Mouse (Mus musculus) forebrain, embryonic 13.5 days (tissue): ENCODE data around the gene Guk1. TPM values are rescaled to one million over a fixed set of nuclear protein-coding genes. Genes with fewer than 3 reads are reported as not detected.

ENCODE experiments used
- ATAC-seq: fragments of 200-750 bp; cut with Nextera tagmentation; 2 replicates; pipeline ENCODE4 v1.8.0; 2017
- H3K27ac ChIP-seq: fragments of 300-500 bp; sonication (generic); 2 replicates; pipeline ENCODE4 v1.5.1; 2015; ENCODE audit warnings: inconsistent platforms, mild to moderate bottlenecking, moderate library complexity
- H3K27me3 ChIP-seq: fragments of 300-500 bp; sonication (generic); 2 replicates; pipeline ENCODE4 v1.6.1; 2015; ENCODE audit warnings: mild to moderate bottlenecking, inconsistent platforms
- H3K36me3 ChIP-seq: fragments of 300-500 bp; sonication (generic); 2 replicates; pipeline ENCODE4 v1.6.1; 2015; ENCODE audit warnings: mild to moderate bottlenecking, inconsistent platforms; ENCODE audit not compliant: poor library complexity, severe bottlenecking
- H3K4me1 ChIP-seq: fragments of 300-500 bp; sonication (generic); 2 replicates; pipeline ENCODE4 v1.6.1; 2015; ENCODE audit warnings: inconsistent platforms
- H3K4me2 ChIP-seq: fragments of 300-500 bp; sonication (generic); 2 replicates; pipeline ENCODE4 v1.6.1; 2015; ENCODE audit warnings: inconsistent platforms, mild to moderate bottlenecking, moderate library complexity
- H3K4me3 ChIP-seq: fragments of 300-500 bp; sonication (generic); 2 replicates; pipeline ENCODE4 v1.5.1; 2015; ENCODE audit warnings: mild to moderate bottlenecking, inconsistent platforms
- H3K9ac ChIP-seq: fragments of 300-500 bp; sonication (generic); 2 replicates; pipeline ENCODE4 v1.6.1; 2015; ENCODE audit warnings: mild to moderate bottlenecking, inconsistent platforms
- H3K9me3 ChIP-seq: fragments of 300-500 bp; sonication (generic); replicated peaks from 2 replicates; pipeline ENCODE4 v1.6.1; 2016; ENCODE audit warnings: inconsistent platforms
- WGBS: fragments of 180-500 bp; shearing (Covaris S2); methylation state at CpG from one replicate; pipeline ENCODE4 v1.1.7; 2015; 5-methylcytosine and 5-hydroxymethylcytosine counted together
- polyA plus RNA-seq: library from polyadenylated mRNA; unstranded; fragments of >200 nt; fragmentation: Nextera tagmentation; extraction: Ambion mirVana; gene quantifications from 2 replicates; pipeline ENCODE4 v1.2.1, GENCODE M21; 2015

Gene Guk1
- polyA plus RNA-seq, 1 experiment from 2014 or later: 127 TPM

DNA sequence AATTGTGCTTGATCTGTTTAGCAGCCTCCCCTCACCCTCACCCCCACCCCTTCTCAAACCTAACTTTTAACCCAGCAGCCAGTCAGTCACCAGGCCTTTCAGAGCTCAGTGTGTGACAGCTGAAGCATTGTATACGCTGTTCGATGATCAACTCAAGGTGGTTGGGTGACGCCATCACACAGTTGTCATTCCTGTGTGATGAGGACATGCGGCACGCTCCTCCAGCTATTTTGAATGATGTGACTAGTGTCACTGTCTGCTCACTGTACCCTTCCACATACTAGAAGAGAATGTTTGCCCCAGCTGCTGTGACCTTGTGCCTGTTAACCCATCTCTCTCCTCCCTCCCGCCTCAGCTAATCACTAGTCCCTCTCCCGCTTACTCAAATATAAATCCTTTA, 37.8 kb downstream of the Guk1 start:
- no peaks in the 10 kb centered on the region for H3K9me3 ChIP-seq
- H3K4me2 ChIP-seq: no peak overlapping the region
- H3K27ac ChIP-seq: no peak overlapping the region
- ATAC-seq: no peak
- no peak overlapping the region for H3K9ac ChIP-seq
- no peaks in the 10 kb centered on the region for H3K27me3 ChIP-seq
- 89% methylated on average over 7 of the region's 7 CpGs for WGBS
- no peak overlapping the region for H3K4me3 ChIP-seq
- peaks cover 30% of the 10 kb centered on the region for H3K36me3 ChIP-seq
- H3K4me1 ChIP-seq: no peaks in the 10 kb centered on the region

DNA sequence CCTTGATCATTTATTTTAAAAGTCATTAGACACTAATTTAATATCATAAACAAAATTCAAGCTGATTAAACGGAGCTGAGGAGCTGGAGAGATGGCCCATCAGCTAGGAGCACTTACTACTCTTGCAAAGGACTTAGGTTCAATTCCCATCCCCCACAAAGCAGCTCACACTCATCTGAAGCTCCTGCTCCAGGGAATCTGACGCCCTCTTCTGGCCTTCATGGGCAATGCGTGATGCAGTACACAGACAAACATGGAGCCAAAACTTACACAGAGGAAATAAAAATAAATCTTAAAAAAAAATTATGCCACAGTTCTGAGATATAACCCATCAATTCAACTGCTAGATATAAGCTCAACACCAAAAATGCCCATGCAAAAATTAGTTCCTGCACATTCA, 40.3 kb downstream of the Guk1 start:
- Histone ChIP-seq H3K4me1 (no peaks in the 10 kb centered on the region), H3K36me3 (peaks cover 7% of the 10 kb centered on the region; the same call in 1 of the 2 replicates), H3K27me3 (no peaks in the 10 kb centered on the region), H3K27ac (no peak overlapping the region), H3K4me2 (no peak overlapping the region), H3K4me3 (no peak overlapping the region), H3K9ac (no peak overlapping the region), H3K9me3 (no peaks in the 10 kb centered on the region)
- ATAC-seq: no peak
- WGBS: 22% methylated on average over 3 of the region's 3 CpGs

DNA sequence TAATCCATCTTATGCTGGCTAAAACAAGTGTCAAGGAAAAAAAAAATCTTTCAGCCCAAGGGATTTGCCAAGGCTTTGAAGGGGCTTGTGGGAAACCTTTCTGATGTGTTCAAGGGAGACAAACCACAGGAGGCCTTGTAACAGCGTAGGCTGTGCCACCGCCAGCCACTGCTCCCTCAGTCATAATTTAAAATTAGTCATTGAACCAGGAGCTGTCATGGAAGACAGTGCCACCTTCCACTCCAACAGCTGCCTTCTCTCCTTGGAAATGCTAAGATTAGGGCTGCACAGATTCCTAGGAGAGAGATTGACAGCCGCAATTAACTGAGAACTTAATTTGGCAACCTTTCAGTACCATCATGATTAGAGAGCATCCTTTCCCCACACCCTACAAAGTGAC, 42.7 kb downstream of the Guk1 start:
- no peak overlapping the region for H3K4me3 ChIP-seq
- 64% methylated on average over 3 of the region's 3 CpGs for WGBS
- no peak for ATAC-seq
- no peaks in the 10 kb centered on the region for H3K4me1 ChIP-seq
- no peaks in the 10 kb centered on the region for H3K36me3 ChIP-seq
- H3K27ac ChIP-seq: no peak overlapping the region
- H3K9me3 ChIP-seq: no peaks in the 10 kb centered on the region
- no peaks in the 10 kb centered on the region for H3K27me3 ChIP-seq
- no peak overlapping the region for H3K9ac ChIP-seq
- no peak overlapping the region for H3K4me2 ChIP-seq

DNA sequence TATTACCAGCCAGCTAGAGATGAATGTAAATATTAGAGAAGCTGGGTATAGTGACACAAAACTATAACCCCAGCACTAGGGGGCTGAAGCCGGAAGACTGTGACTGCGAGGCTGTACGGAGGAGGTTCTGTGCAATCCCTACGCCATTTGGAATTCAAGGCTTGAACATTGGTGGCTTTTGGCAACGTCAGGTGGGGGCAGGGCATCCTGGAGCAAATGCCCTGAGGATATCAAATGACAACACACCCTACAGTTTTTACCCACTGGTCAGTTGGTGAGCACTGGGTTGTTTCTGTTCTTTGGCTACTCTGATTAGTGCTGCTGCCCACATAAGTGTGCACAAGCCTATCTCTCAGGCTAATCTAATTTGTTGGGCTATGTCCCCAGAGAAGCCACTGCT, 49.0 kb downstream of the Guk1 start:
- ATAC-seq: no peak
- peaks cover 7% of the 10 kb centered on the region; the same call in 1 of the 2 replicates for H3K27me3 ChIP-seq
- no peak overlapping the region for H3K4me2 ChIP-seq
- H3K27ac ChIP-seq: no peak overlapping the region
- H3K4me1 ChIP-seq: 0 out of 2 replicates have a peak, but pooled peaks cover 4% of the 10 kb centered on the region
- 82% methylated on average over 5 of the region's 5 CpGs for WGBS
- no peaks in the 10 kb centered on the region for H3K9me3 ChIP-seq
- H3K9ac ChIP-seq: no peak overlapping the region
- H3K36me3 ChIP-seq: no peaks in the 10 kb centered on the region
- H3K4me3 ChIP-seq: no peak overlapping the region

DNA sequence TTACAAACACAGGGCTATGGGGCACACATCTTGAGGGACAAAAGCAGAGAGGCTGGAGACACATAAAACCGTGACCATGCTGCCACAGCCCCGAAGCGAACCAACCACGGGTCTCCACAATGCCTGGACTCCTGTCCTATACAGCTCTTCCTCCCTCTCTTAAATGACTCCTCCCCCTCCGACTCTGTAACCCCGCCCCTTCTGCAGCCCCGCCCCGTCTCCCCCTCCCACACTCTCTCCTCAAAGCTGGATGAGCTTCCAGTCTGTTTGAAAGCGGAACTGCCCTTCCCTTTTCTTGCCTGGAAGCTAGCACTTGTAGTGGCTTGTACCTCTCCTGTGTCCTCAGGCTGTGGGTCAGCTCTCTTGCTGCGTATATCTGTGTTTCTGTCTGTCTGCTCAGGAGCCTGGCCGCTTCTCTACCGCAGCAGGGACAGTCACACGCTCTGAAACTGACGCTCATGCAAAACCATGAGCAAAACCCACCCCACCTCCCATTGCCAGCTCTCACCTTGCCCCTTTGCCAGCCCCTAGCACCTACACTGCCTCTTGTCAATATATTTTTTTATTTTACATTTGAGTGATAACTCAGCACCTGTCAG, 50.1 kb downstream of the Guk1 start:
- no peak overlapping the region for H3K4me3 ChIP-seq
- peaks cover 18% of the 10 kb centered on the region for H3K27me3 ChIP-seq
- no peak overlapping the region for H3K9ac ChIP-seq
- ATAC-seq: no peak
- 14% methylated on average over 14 of the region's 14 CpGs for whole genome bisulfite sequencing
- H3K4me1 ChIP-seq: 0 out of 2 replicates have a peak, but pooled peaks cover 4% of the 10 kb centered on the region
- no peaks in the 10 kb centered on the region for H3K36me3 ChIP-seq
- H3K9me3 ChIP-seq: no peaks in the 10 kb centered on the region
- H3K4me2 ChIP-seq: peak overlapping the region; percentile 37
- H3K27ac ChIP-seq: no peak overlapping the region

DNA sequence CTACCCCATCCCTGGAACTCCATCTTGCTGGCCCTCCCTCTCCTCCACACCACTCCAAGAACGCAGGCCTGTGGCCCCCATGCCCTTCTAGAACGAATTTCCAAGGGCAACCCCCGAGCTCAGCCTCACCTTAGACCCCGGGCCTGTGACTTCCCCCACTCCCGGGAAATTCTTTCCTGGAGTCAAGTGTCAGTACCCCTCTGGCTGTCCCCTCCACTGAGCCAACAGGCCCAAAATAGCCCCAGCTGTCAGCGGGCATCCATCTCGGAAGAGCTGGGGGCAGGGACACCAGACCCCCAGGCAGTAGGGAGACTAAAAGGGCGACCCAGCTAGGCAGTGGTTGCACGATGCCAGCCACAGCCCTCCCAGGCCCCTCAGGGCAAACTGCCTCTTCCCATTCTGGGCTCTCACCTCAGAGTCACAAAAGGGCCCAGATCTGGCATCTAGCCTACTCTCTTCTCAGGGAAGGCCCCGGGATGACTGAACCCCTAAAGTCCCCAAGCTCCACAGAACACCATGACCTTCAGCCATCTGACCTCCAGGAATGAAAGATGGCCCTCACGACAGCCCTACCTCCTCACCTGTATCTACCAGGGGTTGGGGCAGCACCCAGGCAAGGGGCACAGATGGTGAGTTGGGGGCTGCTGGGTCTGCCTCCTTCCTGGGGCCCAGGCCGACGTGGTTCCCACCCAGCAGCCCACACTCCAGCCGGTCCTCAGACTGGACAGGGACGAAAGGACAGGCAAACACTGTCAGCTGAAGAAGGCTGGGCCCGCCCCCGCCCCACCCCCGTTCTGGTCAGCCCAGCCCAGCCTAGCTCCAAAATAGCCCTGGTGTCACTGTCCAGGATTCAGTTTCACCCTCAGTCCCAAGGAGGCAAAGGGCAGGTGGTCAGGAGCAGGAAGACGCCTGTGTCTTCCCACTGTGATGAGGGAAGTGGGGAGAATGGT, 53.2 kb downstream of the Guk1 start:
- H3K27ac ChIP-seq: no peak overlapping the region
- WGBS: 75% methylated on average over 19 of the region's 19 CpGs
- no peak for ATAC-seq
- no peak overlapping the region for H3K4me2 ChIP-seq
- H3K36me3 ChIP-seq: no peaks in the 10 kb centered on the region
- H3K9me3 ChIP-seq: no peaks in the 10 kb centered on the region
- peaks cover 17% of the 10 kb centered on the region for H3K4me1 ChIP-seq
- H3K9ac ChIP-seq: no peak overlapping the region
- H3K27me3 ChIP-seq: peaks cover 48% of the 10 kb centered on the region
- H3K4me3 ChIP-seq: no peak overlapping the region

DNA sequence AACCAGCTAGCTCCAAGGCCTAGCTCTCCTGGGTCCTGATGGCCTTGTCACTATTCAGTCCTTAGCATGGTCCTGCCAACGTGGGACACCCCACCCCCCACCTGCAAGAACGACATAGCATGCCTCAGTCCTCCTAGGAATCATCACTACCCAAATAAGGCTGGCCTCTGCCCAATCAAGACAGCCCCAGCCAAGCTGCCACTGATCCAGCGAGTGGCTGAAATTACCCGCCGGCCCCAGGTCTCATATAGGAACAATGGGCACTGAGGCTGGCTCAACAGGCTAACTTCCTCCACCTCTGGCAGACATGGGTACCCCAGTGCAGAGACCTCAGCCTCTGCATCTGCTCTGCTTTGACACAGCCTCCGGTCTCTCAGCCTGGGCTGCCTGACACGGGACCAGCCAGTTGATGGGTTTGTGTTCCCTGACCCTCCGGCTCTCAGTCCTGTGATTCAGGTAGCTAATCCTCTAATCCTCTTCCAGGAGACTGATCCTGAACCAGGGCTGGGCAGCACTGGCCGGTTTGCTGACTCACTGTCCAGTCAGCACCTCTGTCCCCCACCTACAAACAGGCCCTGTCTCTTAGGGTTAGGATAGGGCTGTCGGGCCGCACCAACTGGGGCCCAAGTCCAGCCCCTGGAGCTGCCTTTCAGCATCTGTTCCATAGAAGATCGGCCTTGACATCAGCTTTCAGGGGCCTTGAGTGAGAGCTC, 54.9 kb downstream of the Guk1 start:
- 47% methylated on average over 12 of the region's 12 CpGs for WGBS
- Histone ChIP-seq H3K9ac (no peak overlapping the region), H3K4me3 (no peak overlapping the region), H3K9me3 (no peaks in the 10 kb centered on the region), H3K4me1 (peaks cover 17% of the 10 kb centered on the region), H3K36me3 (no peaks in the 10 kb centered on the region), H3K27ac (no peak overlapping the region), H3K27me3 (peaks cover 65% of the 10 kb centered on the region), H3K4me2 (no peak overlapping the region)
- no peak for ATAC-seq

DNA sequence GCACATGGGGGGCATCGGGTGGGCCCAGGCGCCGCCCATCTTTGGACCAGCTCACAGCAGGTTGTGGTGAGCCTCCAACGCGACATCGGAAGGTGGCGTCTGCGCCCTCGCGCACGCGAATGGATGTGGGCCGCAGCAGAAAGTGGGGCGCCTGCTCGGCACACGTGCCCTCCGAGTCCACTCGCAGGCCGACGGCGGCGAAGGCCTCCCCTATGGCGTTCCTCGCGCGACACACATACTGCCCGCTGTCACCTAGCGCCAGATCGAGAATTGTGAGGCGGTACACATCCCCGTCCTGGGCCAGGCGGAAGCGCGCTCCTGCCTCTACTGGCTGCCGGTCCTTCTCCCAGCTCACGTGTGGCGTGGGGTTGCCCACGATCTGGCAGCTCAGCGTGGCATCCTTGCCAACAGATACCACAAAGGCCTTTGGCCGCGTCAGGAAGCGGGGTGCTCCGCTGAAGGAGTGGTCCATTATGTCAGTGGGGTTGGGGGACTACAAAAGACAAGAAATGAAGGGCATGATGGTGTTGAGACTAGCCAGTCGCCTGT, 56.0 kb downstream of the Guk1 start, which contains the start of gene Obscn:
Gene Obscn (minus strand): TSS at position 499 of the 549 bp plus-strand sequence.
- Histone ChIP-seq H3K27me3 (peaks cover 67% of the 10 kb centered on the region), H3K9ac (no peak within 1 kb of the TSS), H3K4me3 (peak within 1 kb of the TSS; percentile 23), H3K4me1 (peaks cover 13% of the 10 kb centered on the region), H3K27ac (no peak within 1 kb of the TSS), H3K4me2 (peak within 1 kb of the TSS; percentile 50), H3K9me3 (no peaks in the 10 kb centered on the region), H3K36me3 (no peaks in the 10 kb centered on the region)
- no peak for ATAC-seq
- WGBS: 18% methylated on average over 44 of the region's 44 CpGs

DNA sequence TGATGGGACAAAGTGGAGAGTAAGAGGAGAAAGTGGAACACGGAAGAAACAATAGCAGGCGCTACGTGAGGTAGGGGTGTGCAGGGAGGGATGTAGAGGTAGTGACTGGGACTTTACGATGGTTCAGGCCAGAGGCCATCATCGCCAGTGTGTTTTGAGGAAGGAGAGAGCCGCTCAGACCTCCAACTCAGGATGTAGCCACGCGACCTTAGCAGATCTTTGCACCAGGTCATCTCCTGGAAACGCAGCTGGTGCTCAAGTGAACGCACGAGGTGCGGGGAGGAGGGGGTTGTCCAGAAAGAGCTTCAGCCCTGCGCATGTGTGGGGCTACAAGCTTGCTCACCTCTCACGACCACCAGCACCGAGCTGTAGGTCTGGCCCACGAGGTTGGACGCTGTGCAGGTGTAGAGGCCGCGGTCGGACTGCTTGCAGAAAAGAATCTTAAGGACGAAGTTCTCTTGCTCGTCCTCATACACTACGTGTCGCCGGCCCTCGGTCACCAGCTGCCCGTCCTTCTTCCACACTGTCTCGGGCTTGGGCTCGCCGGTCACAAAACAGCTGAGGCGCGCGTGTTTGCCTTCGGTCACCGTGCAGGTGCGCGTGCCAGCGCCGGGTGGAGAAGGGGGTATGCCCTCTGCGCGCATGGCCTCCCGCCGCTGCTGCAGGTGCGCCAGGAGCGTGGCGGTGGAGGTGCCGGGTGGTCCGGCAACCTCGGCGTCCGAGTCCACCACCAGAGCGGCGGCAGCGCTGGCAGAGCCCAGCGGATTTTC, 56.8 kb downstream of the Guk1 start:
- peak overlapping the region; percentile 50 for H3K4me2 ChIP-seq
- H3K36me3 ChIP-seq: no peaks in the 10 kb centered on the region
- H3K9ac ChIP-seq: no peak overlapping the region
- H3K4me1 ChIP-seq: peaks cover 13% of the 10 kb centered on the region
- peaks cover 67% of the 10 kb centered on the region for H3K27me3 ChIP-seq
- WGBS: 5% methylated on average over 55 of the region's 55 CpGs
- no peak overlapping the region for H3K27ac ChIP-seq
- no peaks in the 10 kb centered on the region for H3K9me3 ChIP-seq
- no peak for ATAC-seq
- peak overlapping the region; percentile 23 for H3K4me3 ChIP-seq

DNA sequence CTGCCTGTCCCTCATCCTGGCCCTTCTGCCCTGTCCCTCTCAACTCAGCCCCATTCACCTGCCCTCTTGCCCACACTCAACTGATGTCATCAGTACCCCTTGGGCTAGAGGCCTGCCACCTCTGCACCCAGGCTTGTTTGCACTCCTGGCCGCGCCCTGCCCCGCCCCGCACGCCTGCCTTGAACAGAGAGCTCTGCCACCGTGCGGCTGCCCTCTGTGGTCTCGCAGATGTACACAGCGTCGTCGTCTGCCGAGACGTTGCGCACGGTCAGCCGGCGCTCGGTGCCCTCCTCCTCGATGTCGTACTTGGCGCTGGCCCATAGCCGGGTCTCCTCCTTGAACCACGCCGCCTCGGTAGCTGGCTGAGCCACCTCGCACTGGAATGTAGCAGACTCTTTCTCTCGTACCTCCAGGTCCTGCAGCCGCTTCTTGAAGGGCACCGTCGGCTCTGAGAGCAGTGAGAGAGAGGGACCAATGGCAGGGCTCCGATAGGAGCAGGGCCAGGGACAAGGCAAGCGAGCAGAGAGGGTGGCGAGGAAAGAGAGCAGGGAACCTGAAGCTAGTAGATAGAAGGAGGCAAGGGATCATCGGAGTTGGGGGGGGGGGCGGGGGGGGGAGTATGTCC, 57.5 kb downstream of the Guk1 start:
- Histone ChIP-seq H3K4me1 (peaks cover 13% of the 10 kb centered on the region), H3K27ac (no peak overlapping the region), H3K4me3 (peak overlapping the region; percentile 15), H3K36me3 (no peaks in the 10 kb centered on the region), H3K9ac (no peak overlapping the region), H3K9me3 (no peaks in the 10 kb centered on the region), H3K4me2 (peak overlapping the region; percentile 33), H3K27me3 (peaks cover 67% of the 10 kb centered on the region)
- no peak for ATAC-seq
- WGBS: 10% methylated on average over 34 of the region's 35 CpGs
